Mouse (Mus musculus) retina, postnatal 1 day (tissue): ENCODE measurements at regions not wholly inside any gene's neighbourhood (a gene's known extent, or its start where the extent isn't known, plus 50 kb on each side); places are given as distances from the start of the nearest gene placed in this dataset.
A peak's percentile ranks its signal among the peaks of the same experiment; 100 is the strongest.
"Not testable (repeated sequence)": the region's sequence is repeated elsewhere in the genome, so short reads cannot be mapped to it uniquely, and the experiment has no call there.

ENCODE experiments used
- DNase-seq: peaks from one replicate; pipeline ENCODE4 v3.0.0-alpha.2; 2012

DNA sequence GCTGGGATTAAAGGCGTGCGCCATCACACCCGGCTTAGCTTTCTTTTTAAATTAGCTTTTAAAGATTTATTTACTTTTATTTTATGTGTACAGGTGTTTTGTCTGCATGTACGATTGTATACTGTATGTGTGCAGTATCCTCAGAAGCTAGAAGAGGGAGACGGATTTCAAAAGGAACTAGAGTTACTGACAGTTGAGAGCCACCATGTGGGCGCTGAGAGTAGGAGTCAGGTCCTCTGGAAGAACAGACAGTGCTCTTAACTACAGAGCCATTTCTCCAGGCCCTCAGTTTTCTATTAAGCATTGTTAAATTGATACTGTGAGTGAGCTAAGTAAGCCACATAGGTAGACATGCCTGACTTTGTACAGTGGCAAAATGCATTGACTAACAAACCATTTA lies 177.9 kb downstream of the Fam43a start:
- DNase-seq: no peak

DNA sequence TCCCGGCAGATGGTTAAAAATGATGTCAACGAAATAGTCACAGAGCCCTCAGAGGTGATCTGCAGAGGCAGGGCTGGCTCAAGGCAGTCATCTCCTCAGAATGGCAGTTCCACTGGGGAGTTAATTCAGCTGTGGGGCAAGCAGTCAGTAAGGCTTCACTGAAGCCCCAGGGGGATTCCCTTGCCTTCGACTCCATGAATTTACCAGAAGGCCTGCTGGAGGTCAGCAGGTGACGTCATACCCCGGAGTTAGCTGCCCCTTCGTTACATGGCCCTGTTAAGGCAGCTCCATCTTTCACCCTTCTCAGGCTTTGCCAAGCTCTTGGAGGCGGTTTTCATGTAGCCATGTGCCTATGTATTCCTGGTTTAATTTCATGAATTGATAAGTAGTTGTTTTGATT lies 178.6 kb downstream of the Fam43a start:
- no peak for DNase-seq

DNA sequence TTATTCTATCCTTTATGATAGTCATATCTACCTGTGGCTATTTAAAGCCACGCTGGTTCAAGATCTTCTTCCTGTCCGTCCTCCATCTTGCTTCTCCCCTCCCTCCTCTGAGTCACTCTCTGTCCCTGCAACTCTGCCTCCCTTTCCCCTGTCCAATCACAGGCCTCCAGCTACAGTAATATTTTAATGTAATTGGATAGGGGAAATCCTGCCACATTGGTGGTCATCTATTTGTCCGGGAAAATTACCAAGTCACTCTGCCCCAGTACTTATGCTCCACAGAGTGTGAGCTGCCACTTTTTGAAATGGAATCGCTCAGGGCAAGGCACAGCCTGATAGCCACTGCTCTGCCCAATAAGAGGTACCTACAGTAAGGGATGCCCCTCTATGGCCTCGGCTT lies 179.4 kb downstream of the Fam43a start:
- no peak for DNase-seq

DNA sequence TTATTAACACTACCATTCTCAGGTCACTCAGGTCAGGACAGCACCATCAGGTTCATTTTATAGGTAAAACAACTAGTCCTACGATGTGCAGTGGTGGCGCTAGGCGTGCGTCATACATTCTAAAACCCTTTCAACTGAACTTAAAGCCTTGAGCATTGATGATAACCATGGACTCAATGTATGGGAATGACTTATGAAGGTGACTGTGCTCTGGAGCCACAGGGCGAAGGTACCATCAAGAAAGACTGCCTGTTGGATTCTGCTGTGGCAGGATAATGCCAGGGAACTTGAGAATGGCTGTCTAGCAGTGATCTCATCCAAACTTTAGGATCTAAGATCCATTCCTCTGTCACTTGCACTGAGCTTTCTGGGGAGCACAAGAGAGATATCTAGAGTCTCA lies 184.7 kb downstream of the Fam43a start:
- no peak for DNase-seq

DNA sequence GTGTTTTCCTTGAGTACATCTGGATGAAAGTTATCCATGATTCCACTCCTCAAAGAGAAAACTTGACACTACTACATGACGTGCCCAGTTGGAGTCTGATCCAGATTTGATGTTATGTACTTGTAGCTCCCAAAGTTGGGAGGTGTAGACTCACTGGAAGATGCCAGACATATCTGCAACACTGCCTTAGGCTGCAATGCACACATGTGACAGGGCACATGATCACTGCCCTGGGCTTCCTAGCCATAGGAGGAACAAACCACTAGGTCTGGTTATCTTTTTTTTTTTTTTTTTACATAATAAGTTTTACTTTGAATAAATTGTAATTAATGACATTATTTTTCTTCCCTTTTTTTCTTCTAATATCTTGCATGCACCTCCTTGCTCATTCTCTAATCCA lies 185.4 kb downstream of the Fam43a start:
- DNase-seq: no peak

DNA sequence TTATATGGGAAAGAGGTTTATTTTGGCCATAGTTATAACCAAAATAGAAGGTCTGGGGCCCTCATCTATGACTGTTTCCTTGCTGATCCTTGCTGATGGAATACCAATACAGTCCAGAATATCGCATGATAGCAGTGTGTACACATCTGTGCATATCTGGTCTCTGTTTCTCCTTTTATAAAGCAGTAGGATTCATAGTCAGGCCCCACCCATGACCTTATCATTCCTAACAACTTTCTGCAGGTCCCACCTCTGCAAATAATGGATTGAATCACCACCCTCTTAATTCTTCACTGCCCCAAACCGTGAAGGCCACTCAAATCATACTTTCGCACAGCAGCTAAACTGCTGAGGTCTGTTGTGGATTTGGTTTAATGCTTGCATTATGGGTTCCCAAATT lies 186.5 kb downstream of the Fam43a start:
- no peak for DNase-seq

DNA sequence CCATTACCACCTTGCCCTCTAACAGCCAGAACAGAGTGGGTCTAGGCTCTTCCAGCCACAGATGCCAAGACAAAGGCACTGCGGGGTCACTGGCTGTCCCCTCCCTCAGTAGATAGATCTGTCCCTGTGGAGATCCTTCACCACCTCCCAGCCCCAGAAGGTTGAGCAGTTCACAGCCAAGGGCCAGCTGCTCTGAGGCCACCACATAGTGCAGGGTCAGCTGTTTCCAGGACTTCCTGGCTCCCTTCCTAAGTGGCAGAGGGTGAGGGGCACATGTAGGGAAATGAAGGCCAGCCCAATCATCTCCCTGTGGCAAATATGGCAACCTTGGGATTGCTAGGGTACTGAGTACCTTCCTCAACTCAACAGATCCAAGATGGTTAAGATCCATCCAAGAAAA lies 187.8 kb downstream of the Fam43a start:
- no peak for DNase-seq

DNA sequence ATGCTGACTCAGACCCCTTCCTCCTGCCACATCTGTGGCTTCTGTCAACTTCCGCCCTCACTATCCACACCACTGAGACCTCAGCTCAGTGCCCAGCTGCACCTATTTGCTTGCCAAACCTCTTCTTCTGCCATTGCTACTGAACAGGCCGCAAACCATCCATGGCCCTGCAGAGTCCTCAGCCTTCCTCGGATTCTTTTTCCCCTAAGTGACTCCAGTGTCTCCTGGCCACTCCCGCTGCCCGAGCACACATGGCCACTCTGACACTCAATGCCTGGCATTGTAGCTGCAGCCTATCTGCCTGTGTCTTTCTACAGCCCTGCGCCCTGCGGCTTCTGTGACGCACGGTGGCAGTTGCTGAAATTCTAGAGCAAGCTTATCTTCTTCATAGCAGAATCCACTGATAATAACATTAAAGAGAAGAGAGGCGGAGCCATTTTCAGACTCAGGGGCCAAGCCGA lies 188.8 kb downstream of the Fam43a start:
- no peak for DNase-seq

DNA sequence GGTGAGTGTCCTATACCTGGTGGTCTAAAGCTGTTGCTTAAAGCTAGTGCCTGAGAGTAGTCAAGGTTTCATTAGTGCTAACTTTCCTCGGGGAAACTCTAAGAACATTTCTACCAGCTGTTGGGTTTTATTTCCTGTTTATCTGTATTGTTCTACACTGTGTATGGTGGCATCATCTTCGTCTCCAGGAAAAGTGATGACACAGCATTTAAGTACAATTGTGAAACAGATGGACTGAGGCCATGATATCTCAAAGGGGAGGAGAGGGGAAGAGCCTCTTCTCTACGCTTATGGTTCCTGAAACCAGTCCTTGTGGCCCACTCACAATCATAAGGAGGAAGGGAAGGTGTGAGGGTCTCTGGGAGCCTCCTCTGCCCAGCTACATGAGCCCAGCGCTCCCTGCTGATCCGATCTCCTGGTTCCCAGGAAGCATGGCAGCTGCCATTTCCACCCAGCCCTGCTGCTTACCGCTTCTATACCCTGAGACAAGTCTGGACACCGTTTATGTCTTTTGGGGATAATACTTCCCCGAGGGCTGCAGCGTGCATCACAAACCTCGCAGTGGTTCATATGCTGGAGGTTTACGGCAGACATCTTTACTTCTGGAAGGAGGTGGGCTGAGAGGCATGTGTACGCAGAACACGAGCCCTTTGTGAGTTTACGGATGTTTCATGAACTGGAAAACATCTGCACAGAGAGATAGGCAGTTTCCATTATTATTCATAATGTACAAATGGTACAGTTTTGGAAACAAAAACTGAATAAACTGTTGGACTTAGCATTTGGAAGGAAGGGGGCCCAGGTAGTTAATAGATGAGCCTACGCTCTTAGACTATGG lies 189.6 kb downstream of the Fam43a start:
- DNase-seq: no peak

DNA sequence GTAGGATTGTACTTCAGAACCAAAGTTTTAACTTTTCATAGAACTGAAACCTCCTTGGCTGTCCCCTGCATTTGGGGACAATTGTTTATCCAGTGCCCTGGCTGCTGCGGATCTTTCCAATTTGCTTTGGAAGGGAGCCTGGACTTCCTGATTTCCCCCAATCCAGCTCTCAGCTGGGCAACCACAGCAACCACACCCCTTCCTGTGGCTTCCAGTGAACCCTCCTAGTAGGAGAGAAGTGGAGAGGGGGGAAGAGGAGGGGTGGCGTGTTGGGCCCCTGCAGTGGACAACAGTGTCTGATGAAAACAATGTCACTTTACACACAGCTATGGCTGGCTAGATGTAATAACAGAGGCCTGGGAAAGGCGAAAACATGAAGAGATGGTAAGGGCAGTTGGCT lies 190.5 kb downstream of the Fam43a start:
- DNase-seq: no peak

DNA sequence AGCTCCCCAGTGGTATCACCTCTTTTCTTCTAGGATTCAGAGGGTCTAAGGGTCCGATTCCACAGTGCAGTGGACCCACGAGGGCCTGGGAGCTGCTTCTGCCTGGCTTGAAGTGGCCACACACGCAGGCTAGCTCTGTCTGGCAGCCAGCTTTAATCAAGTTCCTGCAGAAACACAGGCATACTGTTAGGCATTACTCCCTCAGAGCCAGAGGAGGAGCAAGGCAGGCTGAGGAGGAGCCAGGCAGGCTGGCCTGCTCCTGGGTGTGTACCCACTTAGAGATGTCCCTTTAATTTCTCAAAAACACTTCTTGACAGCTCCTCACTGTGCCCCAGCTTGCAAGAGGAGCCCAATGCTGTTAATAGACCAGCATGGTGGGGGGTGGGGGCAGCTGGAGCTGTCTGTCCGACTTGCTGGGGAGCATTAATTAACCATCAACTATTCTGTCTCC lies 191.1 kb downstream of the Fam43a start:
- peak; percentile 62 for DNase-seq

DNA sequence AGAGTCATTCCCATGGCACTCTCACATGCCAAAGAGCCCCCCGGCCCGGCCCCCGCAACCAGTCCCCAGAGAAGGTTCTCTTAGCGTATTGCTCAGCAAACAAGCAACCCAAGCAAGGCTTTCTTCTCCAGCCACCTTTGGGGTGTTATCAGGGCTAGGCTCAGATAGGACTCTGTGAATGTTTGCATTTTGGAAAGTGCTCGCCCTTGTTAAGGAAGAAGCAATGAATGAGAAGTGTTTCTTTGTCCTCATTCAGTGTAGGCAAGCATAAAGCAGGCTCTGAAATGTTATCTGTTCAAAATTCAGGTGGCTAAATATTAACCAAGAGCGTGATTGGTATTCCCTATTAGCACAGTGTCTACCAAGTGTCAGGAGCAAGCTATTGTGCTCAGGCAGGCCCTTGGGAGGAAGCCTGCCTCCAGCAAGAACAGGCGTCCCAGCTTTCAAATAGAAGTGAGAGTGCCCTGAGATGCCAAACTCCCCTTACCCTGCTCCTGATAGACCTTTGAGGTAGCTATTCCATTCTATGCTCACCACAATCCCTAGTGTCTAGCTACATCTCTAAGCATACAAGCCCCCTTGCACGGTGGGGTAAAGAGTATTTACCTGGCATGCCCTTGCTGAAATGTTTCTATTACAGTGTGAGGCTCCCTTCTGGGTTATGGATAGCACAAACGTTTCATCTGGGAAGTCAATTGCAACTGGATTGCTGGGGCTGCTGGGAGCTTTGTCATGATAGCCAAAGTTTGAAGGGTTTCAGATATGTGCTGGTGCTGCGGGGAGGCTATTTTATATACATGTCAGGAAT lies 191.7 kb downstream of the Fam43a start:
- DNase-seq: no peak

DNA sequence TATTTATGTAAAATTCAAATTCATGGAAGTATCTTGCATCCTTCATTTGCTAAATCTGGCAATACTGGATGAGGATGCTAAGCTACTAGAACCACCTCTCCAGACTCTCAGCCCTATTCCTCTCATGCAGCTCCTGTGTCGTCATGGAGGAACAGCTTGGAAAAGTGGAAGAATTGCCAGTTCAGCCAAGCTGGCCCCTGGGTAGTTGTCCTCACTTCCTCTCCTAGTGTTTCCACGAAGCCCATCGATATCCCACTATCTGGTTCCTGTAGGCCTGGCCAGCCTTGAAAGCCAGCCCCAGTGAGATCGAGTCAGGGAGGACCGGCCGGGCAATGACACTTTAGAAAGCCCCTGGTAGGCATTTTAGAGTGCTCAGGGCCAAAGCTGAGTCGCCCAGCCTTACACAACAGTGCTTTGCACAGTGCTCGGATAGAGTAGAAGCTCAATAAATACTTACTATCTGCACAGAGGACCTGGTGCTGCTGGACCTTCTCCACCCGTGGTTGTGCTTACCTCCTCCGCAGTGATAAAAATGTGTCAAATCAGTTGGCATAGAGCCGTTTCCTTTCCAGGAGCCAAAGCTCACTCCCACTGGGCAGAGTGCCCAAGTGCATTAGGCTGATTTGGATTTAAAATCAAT lies 193.3 kb downstream of the Fam43a start:
- DNase-seq: peak; percentile 32

DNA sequence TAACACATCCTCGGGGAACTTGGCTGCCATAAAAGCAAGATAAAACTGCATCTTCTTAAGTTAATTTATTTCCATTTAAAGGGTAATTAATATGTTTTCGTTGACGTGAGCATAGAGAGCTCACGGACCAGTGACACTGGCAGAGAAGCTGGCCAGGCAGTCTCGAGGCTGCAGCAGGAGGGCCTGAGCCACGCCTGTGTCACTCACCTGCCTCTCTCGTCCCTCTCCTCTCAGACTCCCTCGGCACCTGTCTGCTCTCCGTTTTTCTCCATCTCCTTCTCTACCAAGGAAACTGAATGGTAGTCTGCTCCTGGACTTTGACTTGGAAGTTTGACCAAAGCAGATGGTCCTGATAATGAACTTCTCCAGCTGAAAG lies 193.8 kb downstream of the Fam43a start:
- no peak for DNase-seq

DNA sequence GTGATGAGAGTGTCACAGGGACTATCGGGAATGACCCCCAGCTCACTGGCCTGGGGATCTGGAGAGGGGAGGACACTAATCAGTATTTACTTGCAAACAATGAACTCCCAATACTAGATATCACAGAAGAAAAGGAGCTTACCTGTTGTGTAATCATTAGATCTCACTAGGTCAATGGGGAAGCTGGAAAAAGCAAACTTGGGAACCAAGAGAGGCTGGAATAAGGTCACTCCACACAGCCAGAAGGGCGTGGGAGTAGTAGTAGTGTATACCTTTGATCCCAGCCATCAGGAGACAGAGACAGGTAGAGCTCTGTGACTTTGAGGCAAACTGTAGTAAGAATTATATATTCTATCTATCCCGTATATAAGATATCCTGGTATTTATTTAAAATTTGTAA lies 194.3 kb downstream of the Fam43a start:
- DNase-seq: no peak

DNA sequence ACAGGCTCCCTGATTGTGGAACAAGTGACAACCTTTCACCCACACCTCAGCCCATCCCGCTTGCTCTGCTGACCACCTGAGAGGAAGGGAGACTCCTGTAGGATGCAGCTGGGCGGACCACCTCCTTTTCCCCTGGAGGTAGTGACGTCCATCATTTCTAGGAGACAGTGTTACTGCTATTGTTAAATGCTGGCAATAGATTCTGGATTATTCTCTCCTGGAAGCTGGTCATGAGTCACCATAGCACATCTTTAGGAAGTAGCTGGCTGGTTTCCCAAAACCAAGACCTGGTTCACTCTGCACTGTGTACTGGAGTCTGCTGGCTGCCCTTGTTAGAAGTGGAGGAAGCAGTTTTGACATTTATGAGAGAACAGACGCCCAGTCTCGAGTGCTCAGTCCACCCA lies 196.0 kb downstream of the Fam43a start:
- DNase-seq: no peak

DNA sequence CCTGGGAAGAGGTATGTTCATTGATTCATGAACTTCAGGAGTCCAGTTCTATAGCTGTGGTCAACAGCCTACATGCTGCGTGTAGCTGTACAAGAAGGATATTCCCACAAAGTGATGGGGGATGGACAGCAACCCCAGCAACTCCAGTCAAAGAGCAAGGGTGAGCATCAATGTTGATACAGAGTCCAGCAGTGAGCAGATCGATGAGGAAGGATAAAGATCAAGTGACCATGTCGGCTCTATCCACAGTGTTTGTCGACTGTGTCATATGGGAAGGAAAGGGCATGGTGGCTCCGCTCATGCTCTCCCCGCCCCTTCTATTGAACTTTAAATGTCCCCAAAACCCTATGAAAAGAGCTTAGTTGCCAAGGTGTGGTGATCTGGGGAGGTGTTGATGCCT lies 196.6 kb downstream of the Fam43a start:
- no peak for DNase-seq

DNA sequence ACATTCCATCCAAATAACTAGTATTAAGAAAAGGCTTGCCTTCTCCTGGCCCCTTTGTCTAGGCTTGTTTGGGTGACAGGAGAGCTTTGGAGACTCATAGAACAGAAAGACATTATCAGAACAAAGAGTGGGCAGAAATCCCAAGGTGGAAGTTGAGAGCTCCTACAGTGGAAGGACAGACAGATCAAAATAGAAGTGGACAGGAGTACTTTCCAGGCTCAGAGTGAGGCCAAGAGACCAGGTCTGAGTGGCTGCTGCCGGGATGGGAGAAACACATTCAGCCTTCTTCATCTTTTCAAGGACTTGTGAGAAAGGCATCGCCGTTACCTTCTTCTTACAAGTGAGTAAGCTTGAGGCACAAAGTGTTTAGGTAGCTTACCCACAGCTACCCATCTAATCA lies 197.5 kb downstream of the Fam43a start:
- no peak for DNase-seq

DNA sequence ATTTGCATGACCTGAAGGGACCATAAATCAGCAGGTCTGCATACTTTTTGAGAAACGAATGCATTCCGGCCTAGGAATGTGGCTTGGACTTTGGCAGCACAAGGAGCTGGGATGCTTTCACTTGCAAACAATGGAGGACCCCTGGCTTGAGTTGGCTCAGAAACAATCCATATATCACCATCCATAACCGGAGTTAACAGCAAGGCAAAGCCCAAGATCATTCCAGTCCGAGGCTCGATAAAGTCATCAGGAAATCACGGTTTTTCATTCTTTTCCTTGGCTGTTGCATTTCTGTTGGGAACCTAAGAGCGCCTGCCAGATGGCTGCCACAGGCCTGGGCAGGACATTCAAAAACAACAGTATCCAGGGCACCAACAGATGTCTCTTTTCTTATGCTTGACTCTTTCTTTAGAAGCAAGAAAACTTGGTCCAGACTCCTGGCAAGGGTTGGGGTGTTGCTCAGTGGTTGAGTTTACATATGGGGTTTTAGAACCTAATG lies 198.5 kb downstream of the Fam43a start:
- no peak for DNase-seq

DNA sequence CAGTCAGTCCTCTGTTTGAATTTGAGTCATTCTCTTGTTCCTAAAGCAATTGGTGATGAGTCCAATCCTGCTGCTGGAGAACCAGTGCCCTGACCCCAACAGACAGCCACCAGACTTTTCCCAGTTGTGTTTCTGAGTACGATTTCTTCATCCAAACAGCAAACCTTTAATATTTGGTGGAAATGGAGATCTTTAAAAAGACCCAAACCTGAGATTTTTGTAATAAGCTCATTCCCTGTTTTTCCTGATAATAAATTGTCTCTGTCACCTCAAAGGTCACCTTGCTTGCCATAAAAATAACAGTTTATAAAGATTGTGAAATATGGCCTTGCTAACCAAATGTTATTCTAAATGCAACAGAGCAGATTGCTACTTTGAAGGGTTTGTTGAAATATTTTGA lies 199.0 kb downstream of the Fam43a start:
- no peak for DNase-seq

DNA sequence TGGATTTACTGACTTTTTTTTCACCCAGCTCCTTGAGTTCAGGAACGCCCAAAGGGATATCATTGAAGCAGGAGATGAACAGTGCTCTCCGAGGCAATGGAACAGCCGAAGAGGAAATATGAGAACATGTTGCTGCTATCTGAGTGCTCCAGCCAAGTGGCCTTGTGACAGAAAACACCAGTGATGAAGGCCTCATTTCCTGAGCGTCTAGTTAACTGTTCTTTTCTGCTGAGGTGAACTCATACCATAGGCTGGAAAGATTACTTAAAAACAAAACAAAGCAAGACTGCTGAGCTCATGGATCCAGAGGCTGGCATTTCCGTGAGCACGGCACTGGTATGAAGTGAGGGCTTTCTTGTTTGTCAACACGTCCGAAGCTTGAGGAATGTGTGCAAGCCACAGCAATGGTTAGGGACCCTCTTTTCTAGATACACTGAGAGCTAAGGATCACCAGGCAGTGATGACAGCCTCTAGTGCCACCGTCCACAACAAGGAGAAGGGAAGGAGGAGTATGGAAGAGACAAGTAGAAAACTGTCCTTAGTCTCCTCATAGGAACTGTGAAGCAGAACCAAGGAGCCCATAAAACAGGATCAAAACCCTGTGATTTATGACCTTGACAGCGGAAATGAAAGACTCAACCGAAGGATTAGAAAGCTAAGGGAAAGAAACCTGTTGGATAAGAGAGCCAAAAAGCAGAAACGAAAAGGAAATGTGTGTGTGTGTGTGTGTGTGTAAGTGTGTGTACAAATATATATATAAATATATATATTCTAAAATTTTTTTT lies 200.4 kb downstream of the Fam43a start:
- DNase-seq: no peak

DNA sequence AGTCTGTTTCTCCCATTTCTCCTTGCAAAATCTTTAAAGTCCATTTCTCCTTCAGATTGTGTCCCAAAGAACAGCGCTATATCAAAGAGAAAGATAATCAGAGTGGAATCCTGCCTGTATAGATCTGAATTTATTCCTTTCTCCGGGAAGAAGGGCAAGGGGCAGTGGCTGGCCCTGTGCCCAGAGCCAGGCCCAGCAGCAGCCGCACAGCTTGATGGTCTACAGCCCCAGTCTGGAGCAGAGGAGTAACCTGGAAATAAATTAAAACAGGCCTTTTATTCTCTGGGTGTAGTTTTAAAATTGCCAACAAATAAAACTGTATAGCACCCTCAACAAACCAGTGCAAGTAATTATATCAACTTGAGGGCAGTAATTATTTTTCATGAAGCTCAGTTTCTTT lies 204.5 kb downstream of the Fam43a start:
- no peak for DNase-seq

DNA sequence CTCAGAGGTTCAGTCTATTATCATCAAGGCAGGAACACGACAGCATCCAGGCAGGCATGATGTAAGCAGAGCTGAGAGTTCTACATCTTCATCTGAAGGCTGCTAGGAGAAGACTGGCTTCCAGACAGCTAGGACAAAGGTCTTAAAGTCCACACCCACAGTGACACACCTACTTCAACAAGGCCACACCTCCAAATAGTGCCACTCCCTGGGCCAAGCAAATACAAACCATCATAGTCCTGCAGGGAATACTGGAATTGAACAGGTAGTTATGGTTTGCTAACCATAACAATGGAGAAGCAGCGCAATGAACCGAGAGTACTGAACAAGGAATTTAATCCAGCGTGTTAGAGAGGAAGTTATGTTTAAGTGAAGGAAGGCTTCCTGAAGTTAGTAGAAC lies 206.7 kb downstream of the Fam43a start:
- not testable (repeated sequence) for DNase-seq
